Mouse (Mus musculus): ENCODE data around the gene Sgca.
A peak's percentile ranks its signal among the peaks of the same experiment; 100 is the strongest.

DNA sequence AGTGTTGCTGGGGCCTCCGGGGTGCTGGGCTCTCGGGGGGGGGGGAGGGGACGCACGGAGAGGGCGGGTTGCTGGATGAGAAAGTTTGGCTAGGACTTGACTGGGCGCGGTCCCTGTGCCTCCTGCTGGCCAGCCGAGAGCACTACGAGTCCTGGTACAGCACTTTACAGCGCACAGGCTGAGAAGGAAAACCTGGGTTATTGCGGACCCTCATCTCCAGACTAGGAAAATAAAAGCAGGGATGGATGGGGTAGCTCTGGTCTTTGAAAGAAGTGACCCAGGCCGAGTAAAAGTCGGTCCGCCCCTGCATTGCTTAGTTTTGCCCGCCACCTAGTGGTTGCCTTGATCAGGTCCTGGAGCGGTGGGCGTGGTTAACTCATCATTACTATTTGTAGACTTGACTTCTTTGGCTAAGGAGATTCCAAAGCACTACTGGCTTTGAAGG is 39.3 kb downstream of the Sgca start:
- TF ChIP-seq CTCF (IDR thresholded peaks at IDR 0.05; ENCODE audit: borderline replicate concordance, insufficient read depth, low read depth, low read length) (peak; percentile 95), POLR2A (IDR thresholded peaks at IDR 0.05; ENCODE audit: borderline replicate concordance, insufficient read depth, low read length) (no peak)

Data from cerebellum, adult 2 months (tissue).